Mouse (Mus musculus) E14TG2a.4 (cell line): Measurements from ENCODE around the gene Tmem86a.
A peak's percentile ranks its signal among the peaks of the same experiment; 100 is the strongest.

Experiments
- H3K27me3 ChIP-seq: 2 replicates; pipeline ENCODE4 v1.6.1; 2014; ENCODE audit warnings: low read length, control low read depth; ENCODE audit not compliant: insufficient read depth
- H3K36me3 ChIP-seq: 2 replicates; pipeline ENCODE4 v1.6.1; 2014; ENCODE audit warnings: low read length, control low read depth; ENCODE audit not compliant: insufficient read depth
- H3K4me1 ChIP-seq: replicated peaks from 2 replicates; pipeline ENCODE4 v1.6.1; 2014; ENCODE audit warnings: low read depth, low read length, control low read depth
- H3K4me3 ChIP-seq: replicated peaks from 2 replicates; pipeline ENCODE4 v1.5.1; 2014; ENCODE audit warnings: mild to moderate bottlenecking, low read length
- H3K9me3 ChIP-seq: 2 replicates; pipeline ENCODE4 v1.6.1; 2014; ENCODE audit warnings: low read length, control low read depth
- CTCF ChIP-seq: conservative IDR thresholded peaks from 2 replicates; pipeline ENCODE4 v1.5.1; 2014; ENCODE audit warnings: low read length
- NANOG ChIP-seq: IDR thresholded peaks from 2 replicates; pipeline ENCODE4 v1.6.1; 2014; ENCODE audit warnings: borderline replicate concordance, low read length, mixed read lengths
- POU5F1 ChIP-seq: IDR thresholded peaks from 2 replicates; pipeline ENCODE4 v1.6.1; 2014; ENCODE audit warnings: low read length, borderline replicate concordance

Tmem86a gene

GRCm38 (mm10) chr7:47076729-47077128, 26.3 kb downstream of the Tmem86a start:
- Histone ChIP-seq H3K4me3 (0 out of 2 replicates have a peak overlapping the region, but pooled peaks have one; percentile 20), H3K9me3 (no peaks in the 10 kb centered on the region), H3K4me1 (peaks cover 51% of the 10 kb centered on the region), H3K36me3 (no peaks in the 10 kb centered on the region), H3K27me3 (peaks cover 14% of the 10 kb centered on the region; the same call in 1 of the 2 replicates)
- TF ChIP-seq POU5F1 (no peak), CTCF (no peak), NANOG (no peak)

GRCm38 (mm10) chr7:47077451-47077850, 27.1 kb downstream of the Tmem86a start:
- TF ChIP-seq POU5F1, result no peak
- no peak for TF ChIP-seq CTCF
- no peak for TF ChIP-seq NANOG
- Histone ChIP-seq H3K36me3 (no peaks in the 10 kb centered on the region), H3K9me3 (no peaks in the 10 kb centered on the region), H3K4me3 (no peak overlapping the region), H3K4me1 (peaks cover 44% of the 10 kb centered on the region), H3K27me3 (peaks cover 14% of the 10 kb centered on the region; the same call in 1 of the 2 replicates)

DNA sequence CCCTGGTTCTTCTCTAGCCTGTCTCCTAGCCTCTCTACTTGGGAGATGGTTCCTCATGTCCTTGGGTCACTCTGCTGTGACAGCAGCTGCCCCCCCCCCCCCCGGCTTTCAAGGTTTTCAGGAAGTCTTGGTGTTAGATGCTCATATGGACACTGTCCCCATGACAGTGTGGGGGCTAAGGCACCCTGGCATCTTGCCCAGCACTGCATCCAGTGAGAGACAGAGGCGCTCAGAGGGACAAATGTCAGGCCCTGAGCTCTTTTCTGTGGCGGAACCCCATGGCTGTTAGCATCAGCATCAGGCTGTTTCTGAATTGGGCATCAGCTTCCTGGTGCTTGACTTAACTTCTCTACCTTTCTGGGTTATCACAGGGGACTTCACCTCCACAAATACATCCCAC, 30.5 kb downstream of the Tmem86a start:
- TF ChIP-seq POU5F1 (no peak), CTCF (no peak), NANOG (no peak)
- H3K4me1 ChIP-seq, result peaks cover 27% of the 10 kb centered on the region
- no peaks in the 10 kb centered on the region for H3K36me3 ChIP-seq
- H3K4me3 ChIP-seq, result no peak overlapping the region
- H3K27me3 ChIP-seq, result peaks cover 14% of the 10 kb centered on the region; the same call in 1 of the 2 replicates
- no peaks in the 10 kb centered on the region for H3K9me3 ChIP-seq

- H3K36me3 ChIP-seq, result no peaks in the 10 kb centered on the region
- TF ChIP-seq POU5F1, result no peak
- TF ChIP-seq CTCF, result peak; percentile 60
- no peak for TF ChIP-seq NANOG
- H3K4me3 ChIP-seq, result no peak overlapping the region
- no peaks in the 10 kb centered on the region for H3K9me3 ChIP-seq
- H3K4me1 ChIP-seq, result peaks cover 24% of the 10 kb centered on the region
- H3K27me3 ChIP-seq, result peaks cover 15% of the 10 kb centered on the region; the same call in 1 of the 2 replicates
These were observed 30.9 kb downstream of the Tmem86a start for GRCm38 (mm10) chr7:47081277-47081676.

DNA sequence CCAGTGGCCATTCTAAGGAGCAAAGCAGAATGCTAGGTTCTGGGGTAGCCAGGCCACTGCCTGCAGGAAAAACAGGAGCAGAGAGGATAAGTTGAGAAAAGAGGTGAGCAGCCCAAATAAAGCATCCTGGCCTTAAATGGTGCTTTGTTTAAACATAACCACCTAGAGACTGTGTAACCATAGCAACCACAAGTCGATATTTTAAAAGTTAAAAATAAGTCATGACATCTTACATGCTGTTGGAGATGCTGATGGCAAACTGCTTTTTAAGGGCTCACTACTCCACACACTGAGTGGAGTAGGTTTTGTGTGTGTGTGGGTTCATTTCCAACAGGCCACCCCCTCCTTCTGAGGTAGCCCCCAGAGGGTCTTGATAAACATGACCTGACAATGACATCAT, 34.7 kb downstream of the Tmem86a start:
- H3K9me3 ChIP-seq, result no peaks in the 10 kb centered on the region
- no peaks in the 10 kb centered on the region for H3K36me3 ChIP-seq
- TF ChIP-seq CTCF, result no peak
- TF ChIP-seq NANOG, result no peak
- no peak for TF ChIP-seq POU5F1

GRCm38 (mm10) chr7:47093935-47094334, 43.5 kb downstream of the Tmem86a start:
- TF ChIP-seq NANOG, result no peak
- TF ChIP-seq CTCF, result no peak
- no peak for TF ChIP-seq POU5F1
- Histone ChIP-seq H3K4me3 (no peak overlapping the region), H3K9me3 (no peaks in the 10 kb centered on the region)

More for the DNA sequence above, 34.7 kb downstream of the Tmem86a start:
- Histone ChIP-seq H3K4me3 (no peak overlapping the region), H3K27me3 (peaks cover 25% of the 10 kb centered on the region), H3K4me1 (peaks cover 5% of the 10 kb centered on the region; the same call in 1 of the 2 replicates)

GRCm38 (mm10) chr7:47094969-47095368, 44.6 kb downstream of the Tmem86a start:
- Histone ChIP-seq H3K9me3 (no peaks in the 10 kb centered on the region), H3K36me3 (no peaks in the 10 kb centered on the region), H3K27me3 (peaks cover 12% of the 10 kb centered on the region), H3K4me1 (peaks cover 54% of the 10 kb centered on the region), H3K4me3 (no peak overlapping the region)
- TF ChIP-seq POU5F1, result no peak
- no peak for TF ChIP-seq CTCF
- TF ChIP-seq NANOG, result no peak

More at GRCm38 (mm10) chr7:47093935-47094334, 43.5 kb downstream of the Tmem86a start:
- Histone ChIP-seq H3K36me3 (no peaks in the 10 kb centered on the region), H3K4me1 (peaks cover 54% of the 10 kb centered on the region), H3K27me3 (peaks cover 16% of the 10 kb centered on the region)

DNA sequence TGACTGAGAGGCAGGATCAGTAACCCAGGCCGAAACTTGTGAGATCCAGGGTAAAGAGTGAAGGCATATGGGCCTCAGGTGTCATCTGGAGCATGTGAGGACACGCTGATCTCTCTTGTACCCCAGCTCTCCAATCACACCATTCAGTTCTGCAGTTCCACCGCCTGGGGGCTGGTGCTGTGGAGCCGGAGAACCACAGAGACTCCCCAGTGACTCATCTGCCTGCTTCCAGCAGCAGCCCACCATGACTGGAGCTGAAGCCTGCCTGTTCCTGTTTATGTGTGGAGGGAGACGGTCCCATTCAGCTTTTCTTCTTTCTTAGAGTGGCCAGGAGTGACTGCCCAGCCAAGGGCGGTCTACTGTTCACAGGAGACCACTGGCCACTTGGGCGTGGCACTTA, 47.6 kb downstream of the Tmem86a start:
- no peaks in the 10 kb centered on the region for H3K27me3 ChIP-seq

DNA sequence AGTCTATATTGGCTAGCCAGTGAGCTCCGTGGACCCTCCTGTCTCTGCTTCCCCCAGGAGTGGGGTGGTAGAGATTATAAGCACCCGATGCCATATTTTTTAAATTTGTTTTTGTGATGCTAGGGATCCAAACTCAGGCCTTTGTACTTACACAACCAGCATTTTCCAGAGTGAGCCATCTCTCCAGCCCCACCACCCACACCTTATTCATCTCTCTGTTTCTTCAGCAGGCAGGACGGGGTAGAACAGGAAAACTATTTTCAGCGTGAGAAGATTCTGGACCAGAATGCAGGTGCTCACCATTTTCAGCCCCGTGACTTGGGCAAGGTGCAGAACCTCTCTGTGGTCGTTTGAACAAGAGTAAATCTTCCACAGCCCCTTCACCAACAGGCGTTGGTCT, 48.9 kb downstream of the Tmem86a start:
- Histone ChIP-seq H3K36me3 (no peaks in the 10 kb centered on the region), H3K4me3 (no peak overlapping the region), H3K4me1 (peaks cover 47% of the 10 kb centered on the region), H3K9me3 (no peaks in the 10 kb centered on the region), H3K27me3 (no peaks in the 10 kb centered on the region)
- TF ChIP-seq NANOG, result no peak
- no peak for TF ChIP-seq CTCF
- TF ChIP-seq POU5F1, result no peak

More for the DNA sequence above, 47.6 kb downstream of the Tmem86a start:
- no peaks in the 10 kb centered on the region for H3K36me3 ChIP-seq
- no peak overlapping the region for H3K4me3 ChIP-seq
- no peaks in the 10 kb centered on the region for H3K9me3 ChIP-seq
- H3K4me1 ChIP-seq, result peaks cover 54% of the 10 kb centered on the region
- TF ChIP-seq POU5F1, result no peak
- no peak for TF ChIP-seq NANOG
- no peak for TF ChIP-seq CTCF
